Mouse (Mus musculus) left cerebral cortex, adult 18-20 months (tissue): ENCODE data around the gene Myom1. TPM values are rescaled to one million over a fixed set of nuclear protein-coding genes. Genes with fewer than 3 reads are reported as not detected.

Experiments used
- DNase-seq, 2 experiments: peaks; one replicate each; pipeline ENCODE4 v3.0.0; 2021 to 2022; ENCODE audit warnings: low spot score in 2 of 2, mixed read lengths in 1 of 2
- total RNA-seq, 2 experiments: library from RNA; stranded (reverse); gene quantifications; 2 replicates each; pipeline ENCODE4 v1.2.3; 2021

The Myom1 gene
- total RNA-seq, 2 experiments from 2014 or later, result 1.6 to 2.3 TPM

- DNase-seq, result no peak
Measured at GRCm38 (mm10) chr17:71014911-71015310, 12.5 kb downstream of the Myom1 start.

GRCm38 (mm10) chr17:71017457-71017998 is 15.1 kb downstream of the Myom1 start:
- DNase-seq, result no peak

- DNase-seq, result no peak
Measured at GRCm38 (mm10) chr17:71018151-71018550, 15.7 kb downstream of the Myom1 start.

GRCm38 (mm10) chr17:71018616-71019308 is 16.3 kb downstream of the Myom1 start:
- DNase-seq, result no peak

- DNase-seq, result no peak
Measured at GRCm38 (mm10) chr17:71019309-71019655, 16.8 kb downstream of the Myom1 start.

- no peak for DNase-seq
Measured at GRCm38 (mm10) chr17:71019860-71020259, 17.4 kb downstream of the Myom1 start.

GRCm38 (mm10) chr17:71022841-71023240 is 20.4 kb downstream of the Myom1 start:
- DNase-seq, result no peak

GRCm38 (mm10) chr17:71024071-71024470 is 21.6 kb downstream of the Myom1 start:
- DNase-seq, result no peak

- DNase-seq, result no peak
Measured at GRCm38 (mm10) chr17:71025922-71026321, 23.5 kb downstream of the Myom1 start.

GRCm38 (mm10) chr17:71027186-71027585 is 24.8 kb downstream of the Myom1 start:
- no peak for DNase-seq

GRCm38 (mm10) chr17:71032719-71033118 is 30.3 kb downstream of the Myom1 start:
- no peak for DNase-seq

- DNase-seq, result no peak
Measured at GRCm38 (mm10) chr17:71034472-71034871, 32.0 kb downstream of the Myom1 start.

GRCm38 (mm10) chr17:71037188-71037587 is 34.8 kb downstream of the Myom1 start:
- DNase-seq, result no peak

GRCm38 (mm10) chr17:71038812-71039211 is 36.4 kb downstream of the Myom1 start:
- no peak for DNase-seq

- no peak for DNase-seq
Measured at GRCm38 (mm10) chr17:71039851-71040581, 37.6 kb downstream of the Myom1 start.

GRCm38 (mm10) chr17:71040582-71040880 is 38.1 kb downstream of the Myom1 start:
- DNase-seq, result no peak

- DNase-seq, result no peak
Measured at GRCm38 (mm10) chr17:71042645-71043044, 40.2 kb downstream of the Myom1 start.

- DNase-seq, result no peak
Measured at GRCm38 (mm10) chr17:71045591-71045990, 43.2 kb downstream of the Myom1 start.

- DNase-seq, result no peak
Measured at GRCm38 (mm10) chr17:71046856-71047255, 44.4 kb downstream of the Myom1 start.

- no peak for DNase-seq
Measured at GRCm38 (mm10) chr17:71049292-71049691, 46.9 kb downstream of the Myom1 start.

GRCm38 (mm10) chr17:71053134-71053708 is 50.8 kb downstream of the Myom1 start:
- DNase-seq, result no peak

GRCm38 (mm10) chr17:71055203-71055894 is 52.9 kb downstream of the Myom1 start:
- DNase-seq, result no peak
